In genomic region chr2:38291526-38291925, GRCm38 (mm10) we compare ENCODE assay signal across 23 mouse cellular contexts. TPM values are rescaled to one million over a fixed set of nuclear protein-coding genes. Genes with fewer than 3 reads are reported as not detected.
DNase-seq lines count a peak whose midpoint lies in the region; ATAC-seq and TF ChIP-seq lines count a peak whose summit lies in the region.
"Had no signal": no experiment of that assay in that cellular context is flagged by ENCODE, and none has a peak within 500 bp of the region (broad histone marks: within the 10 kb centered on the region; RNA-seq: fewer than 3 reads in every experiment).

No protein-coding gene starts in this region.

- 61% methylated on average over 1 of the region's 1 CpGs for WGBS in kidney, adult 2 months
- WGBS in stomach, postnatal 0 days = 63% methylated on average over 1 of the region's 1 CpGs

- H3K4me2 ChIP-seq in stomach, postnatal 0 days (replicated peaks; ENCODE audit: low read depth) = no peak overlapping the region
- H3K4me2 ChIP-seq: embryonic facial prominence, embryonic 15.5 days; hindbrain, embryonic 14.5 days; liver, embryonic 15.5 days had no signal

- no peak for TF ChIP-seq EP300 in stomach, postnatal 0 days (optimal IDR thresholded peaks at IDR 0.05)

- peaks cover 2% of the 10 kb centered on the region; the same call in 1 of the 2 replicates for H3K27me3 ChIP-seq in kidney, adult 2 months (replicated peaks; ENCODE audit: control insufficient read depth, insufficient read depth, low read length)
- H3K27me3 ChIP-seq in stomach, postnatal 0 days (ENCODE audit: control insufficient read depth, insufficient read depth, low read length) = no peaks in the 10 kb centered on the region
- H3K27me3 ChIP-seq: embryonic facial prominence, embryonic 15.5 days had no signal

- no peaks in the 10 kb centered on the region for H3K36me3 ChIP-seq in kidney, adult 2 months (ENCODE audit: control insufficient read depth, insufficient read depth, low read length)
- H3K36me3 ChIP-seq in stomach, postnatal 0 days (ENCODE audit: control insufficient read depth, insufficient read depth, low read length) = no peaks in the 10 kb centered on the region
- H3K36me3 ChIP-seq: embryonic facial prominence, embryonic 15.5 days; liver, embryonic 15.5 days had no signal

- H3K9ac ChIP-seq in stomach, postnatal 0 days (ENCODE audit: low read length) = no peak overlapping the region
- H3K9ac ChIP-seq: embryonic facial prominence, embryonic 15.5 days; forebrain, postnatal 0 days; hindbrain, embryonic 14.5 days; liver, embryonic 15.5 days had no signal

- no peak overlapping the region for H3K4me3 ChIP-seq in kidney, adult 2 months (ENCODE audit: insufficient read depth, low read depth, low read length)
- H3K4me3 ChIP-seq in stomach, postnatal 0 days (ENCODE audit: low read depth, low read length) = no peak overlapping the region
- H3K4me3 ChIP-seq: embryonic facial prominence, embryonic 15.5 days; left cerebral cortex, adult 2 months; liver, embryonic 15.5 days had no signal

- peaks cover 3% of the 10 kb centered on the region; the same call in 1 of the 2 replicates for H3K4me1 ChIP-seq in kidney, adult 2 months (ENCODE audit: control insufficient read depth, insufficient read depth, low read length)
- no peaks in the 10 kb centered on the region for H3K4me1 ChIP-seq in stomach, postnatal 0 days (replicated peaks; ENCODE audit: control insufficient read depth, insufficient read depth)

- TF ChIP-seq CTCF in kidney, adult 2 months (conservative IDR thresholded peaks at IDR 0.05; ENCODE audit: insufficient read depth, insufficient read length, low read depth, low read length) = no peak
- no peak for TF ChIP-seq CTCF in stomach, postnatal 0 days (IDR thresholded peaks at IDR 0.05; ENCODE audit: low read depth)

- DNase-seq in kidney, adult 2 months = peak; percentile 37
- DNase-seq in kidney, adult 9 months = no peak
- DNase-seq in 3T3-L1 (ENCODE audit: low read depth, low spot score) = peak; percentile 80
- DNase-seq in NIH3T3 (ENCODE audit: low read depth) = peak; percentile 87
- peak; percentile 86 for DNase-seq in fibroblast of lung, adult 2 months (ENCODE audit: low read depth)
- DNase-seq in spleen, postnatal 4 days (ENCODE audit: low spot score in 2 of 2) = no peak
- DNase-seq in kidney, postnatal 25 days = no peak
- no peak for DNase-seq in stomach, postnatal 0 days (ENCODE audit: low spot score)
- DNase-seq: adrenal gland, postnatal 10 days; cerebellum, adult 9-10 months; forebrain, postnatal 0 days; gastrocnemius, postnatal 36 days; heart, postnatal 36 days; kidney, adult 8-10 months; kidney, postnatal 36 days had no signal

- H3K9me3 ChIP-seq in stomach, postnatal 0 days (ENCODE audit: control insufficient read depth, low read length) = no peaks in the 10 kb centered on the region
- H3K9me3 ChIP-seq: embryonic facial prominence, embryonic 15.5 days; liver, embryonic 15.5 days had no signal

- no peak for ATAC-seq in stomach, postnatal 0 days (ENCODE audit: low FRiP score, low TSS enrichment)
- ATAC-seq: forebrain, postnatal 0 days; midbrain, embryonic 16.5 days had no signal

- no peak overlapping the region for H3K27ac ChIP-seq in kidney, adult 2 months (ENCODE audit: insufficient read depth, low read depth, low read length)
- H3K27ac ChIP-seq in stomach, postnatal 0 days (replicated peaks) = no peak overlapping the region
- H3K27ac ChIP-seq: embryonic facial prominence, embryonic 15.5 days; hindbrain, embryonic 14.5 days; left cerebral cortex, adult 2 months; liver, embryonic 15.5 days had no signal

- TF ChIP-seq POLR2A in kidney, adult 2 months (IDR thresholded peaks at IDR 0.05; ENCODE audit: low read depth, low read length) = no peak

RNA-seq across cellular contexts. Expression of gene Dennd1a, which starts 4.3 kb away (rescaled TPM):
- 36.2 and 37.7 TPM in 2 replicates for polyA plus RNA-seq in kidney, adult 2 months (2012; rRNA removed)
- polyA plus RNA-seq in stomach, postnatal 0 days (2015; fragmentation: Nextera tagmentation; extraction: Ambion mirVana) = 3.1 and 4.3 TPM in 2 replicates

RNA-seq across cellular contexts. Expression of gene Lhx2, which starts 47.6 kb away (rescaled TPM):
- 0.08 and 0.10 TPM in 2 replicates for polyA plus RNA-seq in kidney, adult 2 months (2012; rRNA removed)
- not detected in 2 replicates for polyA plus RNA-seq in stomach, postnatal 0 days (2015; fragmentation: Nextera tagmentation; extraction: Ambion mirVana)
- polyA plus RNA-seq: intestine, embryonic 14.5 days; lung, embryonic 16.5 days; urinary bladder, adult 2 months had no signal

Comparison
In these comparisons a context has a peak if more than half of its experiments do, and no peak if none do; other contexts are left out.
1. DNase-seq: peak in kidney, adult 2 months (single experiment), 3T3-L1 (single experiment), NIH3T3 (single experiment) and fibroblast of lung, adult 2 months (single experiment); none in kidney, adult 9 months (single experiment), spleen, postnatal 4 days (0 of 2), kidney, postnatal 25 days (0 of 2) and stomach, postnatal 0 days (single experiment).